Mouse (Mus musculus): Measurements from ENCODE around the gene Rslcan18.

DNA sequence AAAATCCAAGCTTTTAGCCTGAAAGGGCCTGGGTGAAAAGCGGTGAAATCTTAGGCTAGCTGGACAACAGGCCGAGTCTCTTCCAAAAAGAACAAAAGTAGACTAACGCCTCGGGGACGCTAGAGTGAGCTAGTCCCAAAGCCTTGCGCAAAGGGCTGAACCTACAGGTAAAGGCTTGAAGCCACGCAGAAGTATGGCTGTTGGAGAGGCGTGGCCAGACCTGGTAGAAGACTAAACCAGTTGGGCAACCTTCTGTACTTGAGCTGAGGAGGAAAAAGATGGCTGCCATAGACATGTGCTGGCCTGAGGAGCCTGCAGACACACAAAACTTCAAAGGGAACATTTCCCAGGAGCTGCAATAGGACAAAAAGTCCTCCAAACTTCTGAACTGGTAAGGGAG lies 50.7 kb downstream of the Rslcan18 start:
- TF ChIP-seq CTCF (conservative IDR thresholded peaks at IDR 0.05; ENCODE audit: low read length) = no peak
- TF ChIP-seq POU5F1 (IDR thresholded peaks at IDR 0.05; ENCODE audit: borderline replicate concordance, low read length) = no peak
- no peak for TF ChIP-seq NANOG (IDR thresholded peaks at IDR 0.05; ENCODE audit: borderline replicate concordance, low read length)
